Mouse (Mus musculus) forebrain, embryonic 15.5 days (tissue): ENCODE results near the gene Rptor. TPM values are rescaled to one million over a fixed set of nuclear protein-coding genes. Genes with fewer than 3 reads are reported as not detected.

Experiments
- ATAC-seq: fragments of 200-750 bp; cut with Nextera tagmentation; replicated peaks from 2 replicates; pipeline ENCODE4 v1.8.0; 2017; ENCODE audit warnings: mild to moderate bottlenecking, moderate TSS enrichment, moderate library complexity
- H3K27ac ChIP-seq: fragments of 300-500 bp; sonication (generic); replicated peaks from 2 replicates; pipeline ENCODE4 v1.5.1; 2015; ENCODE audit warnings: mild to moderate bottlenecking, inconsistent platforms
- H3K27me3 ChIP-seq: fragments of 300-500 bp; sonication (generic); 2 replicates; pipeline ENCODE4 v1.6.1; 2015; ENCODE audit warnings: inconsistent platforms
- H3K36me3 ChIP-seq: fragments of 300-500 bp; sonication (generic); 2 replicates; pipeline ENCODE4 v1.6.1; 2015; ENCODE audit warnings: mild to moderate bottlenecking, inconsistent platforms
- H3K4me1 ChIP-seq: fragments of 300-500 bp; sonication (generic); 2 replicates; pipeline ENCODE4 v1.6.1; 2015; ENCODE audit warnings: inconsistent platforms
- H3K4me2 ChIP-seq: fragments of 300-500 bp; sonication (generic); replicated peaks from 2 replicates; pipeline ENCODE4 v1.6.1; 2015; ENCODE audit warnings: mild to moderate bottlenecking, inconsistent platforms
- H3K4me3 ChIP-seq: fragments of 300-500 bp; sonication (generic); 2 replicates; pipeline ENCODE4 v1.5.1; 2015; ENCODE audit warnings: mild to moderate bottlenecking, inconsistent platforms
- H3K9ac ChIP-seq: fragments of 300-500 bp; sonication (generic); replicated peaks from 2 replicates; pipeline ENCODE4 v1.6.1; 2015; ENCODE audit warnings: mild to moderate bottlenecking, inconsistent platforms
- H3K9me3 ChIP-seq: fragments of 300-500 bp; sonication (generic); 2 replicates; pipeline ENCODE4 v1.6.1; 2016; ENCODE audit warnings: inconsistent platforms
- WGBS: fragments of 180-500 bp; shearing (Covaris S2); methylation state at CpG from one replicate; pipeline ENCODE4 v1.1.7; 2015; ENCODE audit warnings: mixed read lengths; 5-methylcytosine and 5-hydroxymethylcytosine counted together
- polyA plus RNA-seq: library from polyadenylated mRNA; unstranded; fragments of >200 nt; fragmentation: Nextera tagmentation; extraction: Ambion mirVana; gene quantifications from 2 replicates; pipeline ENCODE4 v1.2.1, GENCODE M21; 2015

Gene Rptor
- polyA plus RNA-seq, 1 experiment from 2014 or later: 12.0 TPM

- no peaks in the 10 kb centered on the region for H3K27me3 ChIP-seq
- no peak overlapping the region for H3K4me2 ChIP-seq
- WGBS: 36% methylated on average over 5 of the region's 5 CpGs
- H3K27ac ChIP-seq: no peak overlapping the region
- no peaks in the 10 kb centered on the region for H3K9me3 ChIP-seq
- H3K4me1 ChIP-seq: peaks cover 10% of the 10 kb centered on the region
- H3K9ac ChIP-seq: no peak overlapping the region
- no peak overlapping the region for H3K4me3 ChIP-seq
- ATAC-seq: no peak
- H3K36me3 ChIP-seq: no peaks in the 10 kb centered on the region
Measured at GRCm38 (mm10) chr11:119766782-119767459, 164.2 kb downstream of the Rptor start.

- ATAC-seq: no peak
Measured at GRCm38 (mm10) chr11:119767525-119767924, 164.8 kb downstream of the Rptor start.

GRCm38 (mm10) chr11:119768511-119768910, 165.8 kb downstream of the Rptor start:
- no peaks in the 10 kb centered on the region for H3K36me3 ChIP-seq
- no peak overlapping the region for H3K4me2 ChIP-seq
- no peaks in the 10 kb centered on the region for H3K9me3 ChIP-seq
- no peak overlapping the region for H3K9ac ChIP-seq
- no peak overlapping the region for H3K27ac ChIP-seq
- ATAC-seq: no peak
- H3K4me3 ChIP-seq: no peak overlapping the region
- 96% methylated on average over 4 of the region's 4 CpGs for WGBS
- H3K4me1 ChIP-seq: peaks cover 15% of the 10 kb centered on the region
- H3K27me3 ChIP-seq: no peaks in the 10 kb centered on the region

More at GRCm38 (mm10) chr11:119767525-119767924, 164.8 kb downstream of the Rptor start:
- no peak overlapping the region for H3K27ac ChIP-seq
- no peaks in the 10 kb centered on the region for H3K27me3 ChIP-seq
- H3K4me2 ChIP-seq: no peak overlapping the region
- no peak overlapping the region for H3K4me3 ChIP-seq
- H3K9ac ChIP-seq: no peak overlapping the region
- H3K36me3 ChIP-seq: no peaks in the 10 kb centered on the region
- peaks cover 10% of the 10 kb centered on the region for H3K4me1 ChIP-seq
- WGBS: 63% methylated on average over 6 of the region's 6 CpGs
- no peaks in the 10 kb centered on the region for H3K9me3 ChIP-seq

GRCm38 (mm10) chr11:119769666-119770065, 167.0 kb downstream of the Rptor start:
- no peak overlapping the region for H3K9ac ChIP-seq
- H3K27ac ChIP-seq: no peak overlapping the region
- no peaks in the 10 kb centered on the region for H3K36me3 ChIP-seq
- no peak overlapping the region for H3K4me3 ChIP-seq
- no peaks in the 10 kb centered on the region for H3K9me3 ChIP-seq
- no peaks in the 10 kb centered on the region for H3K27me3 ChIP-seq
- no peak overlapping the region for H3K4me2 ChIP-seq
- H3K4me1 ChIP-seq: peaks cover 15% of the 10 kb centered on the region
- WGBS: 61% methylated on average over 4 of the region's 4 CpGs
- ATAC-seq: no peak

- Histone ChIP-seq H3K4me2 (no peak overlapping the region), H3K9ac (no peak overlapping the region), H3K36me3 (no peaks in the 10 kb centered on the region), H3K27ac (no peak overlapping the region), H3K4me1 (peaks cover 15% of the 10 kb centered on the region), H3K27me3 (no peaks in the 10 kb centered on the region), H3K4me3 (no peak overlapping the region), H3K9me3 (peaks cover 5% of the 10 kb centered on the region; the same call in 1 of the 2 replicates)
- ATAC-seq: no peak
- 94% methylated on average over 4 of the region's 4 CpGs for WGBS
Measured at GRCm38 (mm10) chr11:119770985-119771384, 168.3 kb downstream of the Rptor start.

GRCm38 (mm10) chr11:119772896-119773295, 170.2 kb downstream of the Rptor start:
- H3K4me1 ChIP-seq: peaks cover 5% of the 10 kb centered on the region; the same call in 1 of the 2 replicates
- H3K27ac ChIP-seq: peak overlapping the region; percentile 65
- 61% methylated on average over 3 of the region's 3 CpGs for WGBS
- no peak overlapping the region for H3K4me3 ChIP-seq
- no peaks in the 10 kb centered on the region for H3K36me3 ChIP-seq
- no peak overlapping the region for H3K9ac ChIP-seq
- peaks cover 5% of the 10 kb centered on the region; the same call in 1 of the 2 replicates for H3K9me3 ChIP-seq
- ATAC-seq: peak; percentile 72
- no peaks in the 10 kb centered on the region for H3K27me3 ChIP-seq
- no peak overlapping the region for H3K4me2 ChIP-seq

GRCm38 (mm10) chr11:119775076-119775760, 172.5 kb downstream of the Rptor start:
- 87% methylated on average over 5 of the region's 5 CpGs for WGBS
- Histone ChIP-seq H3K27ac (no peak overlapping the region), H3K4me1 (peaks cover 5% of the 10 kb centered on the region; the same call in 1 of the 2 replicates), H3K36me3 (no peaks in the 10 kb centered on the region), H3K4me2 (no peak overlapping the region), H3K4me3 (no peak overlapping the region), H3K9me3 (peaks cover 5% of the 10 kb centered on the region; the same call in 1 of the 2 replicates), H3K27me3 (no peaks in the 10 kb centered on the region), H3K9ac (no peak overlapping the region)
- ATAC-seq: no peak

- WGBS: 72% methylated on average over 3 of the region's 3 CpGs
Measured at GRCm38 (mm10) chr11:119777236-119777635, 174.5 kb downstream of the Rptor start.

GRCm38 (mm10) chr11:119777872-119778271, 175.2 kb downstream of the Rptor start:
- Histone ChIP-seq H3K9ac (no peak overlapping the region), H3K4me2 (no peak overlapping the region), H3K4me3 (no peak overlapping the region), H3K27ac (no peak overlapping the region), H3K27me3 (no peaks in the 10 kb centered on the region), H3K4me1 (peaks cover 2% of the 10 kb centered on the region; the same call in 1 of the 2 replicates), H3K36me3 (no peaks in the 10 kb centered on the region), H3K9me3 (peaks cover 5% of the 10 kb centered on the region; the same call in 1 of the 2 replicates)
- ATAC-seq: no peak
- WGBS: 91% methylated on average over 1 of the region's 1 CpGs

More at GRCm38 (mm10) chr11:119777236-119777635, 174.5 kb downstream of the Rptor start:
- peaks cover 5% of the 10 kb centered on the region; the same call in 1 of the 2 replicates for H3K9me3 ChIP-seq
- no peak for ATAC-seq
- no peak overlapping the region for H3K9ac ChIP-seq
- no peak overlapping the region for H3K4me3 ChIP-seq
- no peak overlapping the region for H3K27ac ChIP-seq
- H3K27me3 ChIP-seq: no peaks in the 10 kb centered on the region
- H3K4me1 ChIP-seq: peaks cover 5% of the 10 kb centered on the region; the same call in 1 of the 2 replicates
- no peaks in the 10 kb centered on the region for H3K36me3 ChIP-seq
- no peak overlapping the region for H3K4me2 ChIP-seq

- no peak for ATAC-seq
- peaks cover 5% of the 10 kb centered on the region; the same call in 1 of the 2 replicates for H3K9me3 ChIP-seq
- no peak overlapping the region; the same call in 1 of the 2 replicates for H3K27ac ChIP-seq
- no peak overlapping the region for H3K9ac ChIP-seq
- H3K4me1 ChIP-seq: peaks cover 9% of the 10 kb centered on the region
- no peaks in the 10 kb centered on the region for H3K27me3 ChIP-seq
- WGBS: 86% methylated on average over 8 of the region's 8 CpGs
- H3K4me2 ChIP-seq: no peak overlapping the region
- H3K36me3 ChIP-seq: no peaks in the 10 kb centered on the region
- H3K4me3 ChIP-seq: no peak overlapping the region
Measured at GRCm38 (mm10) chr11:119780290-119780689, 177.6 kb downstream of the Rptor start.

- 94% methylated on average over 2 of the region's 2 CpGs for WGBS
Measured at GRCm38 (mm10) chr11:119781165-119781564, 178.5 kb downstream of the Rptor start.

GRCm38 (mm10) chr11:119781726-119782125, 179.0 kb downstream of the Rptor start:
- no peaks in the 10 kb centered on the region for H3K36me3 ChIP-seq
- 92% methylated on average over 4 of the region's 4 CpGs for WGBS
- no peaks in the 10 kb centered on the region for H3K9me3 ChIP-seq
- H3K27ac ChIP-seq: no peak overlapping the region
- no peak overlapping the region for H3K4me2 ChIP-seq
- H3K27me3 ChIP-seq: no peaks in the 10 kb centered on the region
- ATAC-seq: no peak
- H3K9ac ChIP-seq: no peak overlapping the region
- H3K4me3 ChIP-seq: no peak overlapping the region
- peaks cover 23% of the 10 kb centered on the region for H3K4me1 ChIP-seq

More at GRCm38 (mm10) chr11:119781165-119781564, 178.5 kb downstream of the Rptor start:
- Histone ChIP-seq H3K4me3 (no peak overlapping the region), H3K9me3 (no peaks in the 10 kb centered on the region; the same call in 1 of the 2 replicates), H3K36me3 (no peaks in the 10 kb centered on the region), H3K4me1 (peaks cover 18% of the 10 kb centered on the region), H3K4me2 (no peak overlapping the region), H3K9ac (no peak overlapping the region), H3K27me3 (no peaks in the 10 kb centered on the region), H3K27ac (no peak overlapping the region)
- no peak for ATAC-seq
